Mouse (Mus musculus) heart, embryonic 10.5 days (tissue): ENCODE data around the gene Prkci. TPM values are rescaled to one million over a fixed set of nuclear protein-coding genes. Genes with fewer than 3 reads are reported as not detected.

ENCODE experiments used
- DNase-seq: peaks from one replicate; pipeline ENCODE4 v3.0.0-alpha.2; 2017; ENCODE audit warnings: low spot score
- H3K27ac ChIP-seq: fragments of 300-500 bp; sonication (generic); 2 replicates; pipeline ENCODE4 v1.5.1; 2016; ENCODE audit warnings: mild to moderate bottlenecking
- H3K27me3 ChIP-seq: fragments of 300-500 bp; sonication (generic); 2 replicates; pipeline ENCODE4 v1.6.1; 2016; ENCODE audit warnings: mild to moderate bottlenecking; ENCODE audit not compliant: poor library complexity, insufficient read depth, severe bottlenecking
- H3K36me3 ChIP-seq: fragments of 300-500 bp; sonication (generic); 2 replicates; pipeline ENCODE4 v1.6.1; 2016; ENCODE audit warnings: mild to moderate bottlenecking, moderate library complexity
- H3K4me1 ChIP-seq: fragments of 300-500 bp; sonication (generic); 2 replicates; pipeline ENCODE4 v1.6.1; 2016; ENCODE audit warnings: mild to moderate bottlenecking
- H3K4me3 ChIP-seq: fragments of 300-500 bp; sonication (generic); 2 replicates; pipeline ENCODE4 v1.5.1; 2016; ENCODE audit warnings: mild to moderate bottlenecking, moderate library complexity
- H3K9me3 ChIP-seq: fragments of 300-500 bp; sonication (generic); 2 replicates; pipeline ENCODE4 v1.6.1; 2016; ENCODE audit warnings: mild to moderate bottlenecking, moderate library complexity
- WGBS: fragments of 180-500 bp; shearing (Covaris S2); methylation state at CpG from one replicate; pipeline ENCODE4 v1.1.7; 2016; 5-methylcytosine and 5-hydroxymethylcytosine counted together
- polyA plus RNA-seq: library from polyadenylated mRNA; unstranded; fragments of >200 nt; fragmentation: Nextera tagmentation; extraction: Ambion mirVana; gene quantifications from 2 replicates; pipeline ENCODE4 v1.2.1, GENCODE M21; 2016

Gene Prkci
- polyA plus RNA-seq, 1 experiment from 2014 or later = 32.7 TPM

DNA sequence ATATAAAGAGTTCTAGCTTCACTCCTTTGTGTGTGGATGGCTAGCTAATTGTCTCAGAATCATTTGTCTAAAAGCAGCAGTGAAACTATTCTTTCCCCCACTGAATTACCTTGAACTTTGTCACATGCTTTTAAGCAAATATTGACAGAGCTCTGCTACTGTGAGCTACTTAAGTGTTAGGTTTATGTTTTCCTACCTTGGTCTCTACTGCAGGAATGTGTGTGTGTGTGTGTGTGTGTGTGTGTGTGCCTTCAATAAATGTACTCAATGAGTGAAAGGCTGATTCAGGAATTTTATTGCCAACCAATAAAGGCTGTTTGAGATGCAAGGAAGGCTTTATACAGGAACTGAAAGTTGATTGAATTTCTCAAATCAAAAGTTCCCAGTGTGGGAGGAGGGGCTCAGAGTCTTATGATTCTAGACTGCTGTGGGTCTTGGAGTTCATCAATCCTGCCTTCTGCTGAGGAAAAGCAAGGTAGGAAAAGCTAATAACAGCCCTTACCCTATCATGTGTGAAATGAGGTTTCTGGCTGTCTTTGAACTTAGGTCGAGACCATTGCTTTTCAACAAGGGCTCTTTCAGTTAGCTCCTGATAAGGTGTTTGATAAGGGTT lies 18.4 kb upstream of the Prkci start:
- no peak overlapping the region for H3K27ac ChIP-seq
- H3K4me1 ChIP-seq = no peaks in the 10 kb centered on the region
- no peak overlapping the region for H3K4me3 ChIP-seq
- no peak for DNase-seq
- no peaks in the 10 kb centered on the region for H3K9me3 ChIP-seq
- no peaks in the 10 kb centered on the region for H3K36me3 ChIP-seq
- no peaks in the 10 kb centered on the region for H3K27me3 ChIP-seq
- 21% methylated on average over 1 of the region's 1 CpGs for WGBS

DNA sequence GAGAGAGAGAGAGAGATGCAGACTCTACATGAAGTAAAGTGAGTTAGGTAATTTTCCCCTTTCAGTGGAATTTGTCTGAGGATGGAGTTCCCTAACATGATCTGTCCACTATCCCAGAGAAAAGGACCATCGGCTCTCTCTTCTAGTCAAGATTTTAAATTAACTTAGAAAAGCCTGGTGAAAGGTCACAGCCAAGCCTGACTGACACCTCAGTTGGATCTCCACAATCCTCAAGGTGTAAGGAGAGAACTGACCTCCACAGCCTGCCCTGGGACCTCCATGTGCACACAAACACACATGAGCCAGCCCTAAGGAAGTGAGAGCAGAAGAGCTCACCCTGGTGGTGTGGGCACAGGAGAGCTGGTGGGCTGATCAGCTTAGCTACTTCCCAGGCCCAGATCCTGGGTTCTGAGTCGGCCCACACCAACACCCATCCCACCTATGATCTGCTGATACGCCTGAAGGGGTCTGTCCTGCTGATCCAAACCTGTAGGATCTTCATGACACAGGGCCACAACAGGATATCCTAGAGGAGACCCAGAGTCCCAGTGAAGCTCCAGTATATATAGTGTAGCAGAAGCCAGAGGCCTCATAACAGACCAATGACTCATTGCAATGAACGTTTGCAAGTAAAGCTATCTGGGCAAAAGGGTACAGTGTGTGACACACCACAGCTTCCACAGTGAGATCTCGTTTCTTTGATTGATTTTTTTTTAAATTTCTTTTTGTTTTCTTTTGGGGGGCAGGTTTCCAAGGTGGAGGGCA lies 13.7 kb upstream of the Prkci start:
- Histone ChIP-seq H3K27me3 (no peaks in the 10 kb centered on the region), H3K36me3 (no peaks in the 10 kb centered on the region), H3K4me1 (no peaks in the 10 kb centered on the region), H3K4me3 (no peak overlapping the region), H3K9me3 (no peaks in the 10 kb centered on the region), H3K27ac (no peak overlapping the region)
- DNase-seq = no peak
- 60% methylated on average over 5 of the region's 5 CpGs for WGBS

DNA sequence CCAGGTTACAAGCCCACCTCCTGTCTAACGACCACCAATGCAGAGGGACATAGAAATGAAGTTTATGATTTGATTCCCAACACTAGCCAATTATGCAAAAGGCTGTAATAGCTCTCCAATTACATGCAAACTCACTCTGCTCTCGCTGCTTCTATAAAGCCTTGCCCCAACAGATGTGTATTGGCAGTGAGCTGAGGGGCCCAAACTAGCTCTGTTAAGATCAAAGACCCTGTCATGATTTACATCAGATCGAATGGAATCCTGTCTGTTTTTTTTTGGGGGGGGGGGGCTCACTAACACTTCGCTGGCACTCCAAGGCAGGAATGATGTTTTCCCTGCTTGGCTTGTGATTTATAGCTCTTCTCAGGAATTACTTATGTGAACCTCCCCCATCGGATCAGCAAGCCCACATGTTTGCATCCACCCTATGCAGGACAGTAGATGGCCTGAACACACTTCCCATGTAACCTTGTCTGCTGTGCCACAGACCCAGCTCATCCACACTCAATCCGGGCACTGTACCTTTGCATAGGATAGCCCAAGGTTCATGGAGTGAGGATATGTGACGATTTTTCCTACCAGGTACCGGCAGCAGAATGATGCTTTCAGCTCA lies 12.5 kb upstream of the Prkci start:
- no peak overlapping the region for H3K27ac ChIP-seq
- no peak overlapping the region for H3K4me3 ChIP-seq
- 66% methylated on average over 8 of the region's 8 CpGs for WGBS
- no peaks in the 10 kb centered on the region for H3K9me3 ChIP-seq
- H3K36me3 ChIP-seq = no peaks in the 10 kb centered on the region
- no peak for DNase-seq
- H3K4me1 ChIP-seq = no peaks in the 10 kb centered on the region
- H3K27me3 ChIP-seq = no peaks in the 10 kb centered on the region

DNA sequence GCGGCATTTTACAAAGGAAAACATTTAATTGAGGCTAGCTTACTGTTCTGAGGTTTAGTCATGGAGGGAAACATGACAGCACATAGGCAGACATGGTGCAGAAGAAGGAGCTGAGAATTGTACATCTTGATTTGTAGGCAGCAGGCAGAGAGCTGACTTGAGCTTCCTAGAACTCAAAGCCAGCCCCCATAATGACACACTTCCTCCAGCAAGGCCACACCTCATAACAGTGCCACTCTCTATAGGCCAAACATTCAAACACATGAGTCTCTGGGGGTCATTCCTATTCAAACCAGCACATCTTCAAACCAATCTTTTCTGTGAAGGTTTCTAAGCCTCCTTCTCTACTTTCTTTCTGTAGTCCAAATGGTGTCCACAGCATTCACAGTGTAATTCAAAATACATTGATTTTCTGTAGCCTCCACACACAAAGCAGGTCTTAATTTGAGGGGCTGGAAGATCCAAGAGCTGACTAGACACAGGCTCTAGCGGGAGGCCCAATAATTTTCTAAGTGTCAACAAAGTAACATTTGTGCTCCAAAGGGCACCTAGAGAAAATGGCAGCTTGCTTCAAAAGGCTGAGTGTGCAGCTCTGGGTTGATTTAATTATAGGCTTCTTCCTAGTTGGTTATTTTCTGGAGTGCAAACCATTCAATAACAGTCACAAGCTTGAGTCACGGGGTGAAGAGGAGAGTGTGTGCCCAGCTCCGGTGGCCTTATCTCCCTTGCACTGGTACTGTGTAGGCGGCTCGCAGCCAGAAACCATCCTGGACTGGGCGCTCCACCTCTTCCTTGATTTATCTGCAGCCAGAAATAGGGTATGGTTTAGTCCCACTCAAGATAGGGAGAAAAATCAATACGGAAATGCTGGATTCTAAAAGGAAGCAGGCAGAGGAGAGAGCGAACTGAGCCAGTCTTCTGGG lies 7.9 kb upstream of the Prkci start:
- H3K4me1 ChIP-seq = no peaks in the 10 kb centered on the region
- no peaks in the 10 kb centered on the region for H3K27me3 ChIP-seq
- H3K36me3 ChIP-seq = no peaks in the 10 kb centered on the region
- DNase-seq = no peak
- H3K4me3 ChIP-seq = 0 out of 2 replicates have a peak overlapping the region, but pooled peaks have one; percentile 13
- 59% methylated on average over 9 of the region's 9 CpGs for WGBS
- H3K9me3 ChIP-seq = no peaks in the 10 kb centered on the region
- H3K27ac ChIP-seq = no peak overlapping the region

- no peaks in the 10 kb centered on the region for H3K36me3 ChIP-seq
- WGBS = 73% methylated on average over 7 of the region's 7 CpGs
- no peak for DNase-seq
Observed at GRCm38 (mm10) chr3:30992161-30992560, 3.4 kb upstream of the Prkci start.

GRCm38 (mm10) chr3:30993066-30993573 lies 2.4 kb upstream of the Prkci start:
- Histone ChIP-seq H3K4me3 (no peak overlapping the region), H3K9me3 (no peaks in the 10 kb centered on the region), H3K36me3 (no peaks in the 10 kb centered on the region)

More at GRCm38 (mm10) chr3:30992161-30992560, 3.4 kb upstream of the Prkci start:
- H3K27ac ChIP-seq = no peak overlapping the region
- no peaks in the 10 kb centered on the region for H3K9me3 ChIP-seq
- H3K4me3 ChIP-seq = no peak overlapping the region
- peaks cover 5% of the 10 kb centered on the region for H3K4me1 ChIP-seq
- H3K27me3 ChIP-seq = no peaks in the 10 kb centered on the region

GRCm38 (mm10) chr3:30994859-30995258 lies 688 bp upstream of the Prkci start:
- WGBS = 23% methylated on average over 6 of the region's 6 CpGs
- Histone ChIP-seq H3K9me3 (no peaks in the 10 kb centered on the region), H3K36me3 (no peaks in the 10 kb centered on the region), H3K27me3 (no peaks in the 10 kb centered on the region), H3K4me3 (peak overlapping the region; percentile 97), H3K4me1 (peaks cover 18% of the 10 kb centered on the region), H3K27ac (peak overlapping the region; percentile 98)
- DNase-seq = no peak

More at GRCm38 (mm10) chr3:30993066-30993573, 2.4 kb upstream of the Prkci start:
- H3K4me1 ChIP-seq = peaks cover 10% of the 10 kb centered on the region
- no peak overlapping the region for H3K27ac ChIP-seq
- no peaks in the 10 kb centered on the region for H3K27me3 ChIP-seq
- DNase-seq = no peak

DNA sequence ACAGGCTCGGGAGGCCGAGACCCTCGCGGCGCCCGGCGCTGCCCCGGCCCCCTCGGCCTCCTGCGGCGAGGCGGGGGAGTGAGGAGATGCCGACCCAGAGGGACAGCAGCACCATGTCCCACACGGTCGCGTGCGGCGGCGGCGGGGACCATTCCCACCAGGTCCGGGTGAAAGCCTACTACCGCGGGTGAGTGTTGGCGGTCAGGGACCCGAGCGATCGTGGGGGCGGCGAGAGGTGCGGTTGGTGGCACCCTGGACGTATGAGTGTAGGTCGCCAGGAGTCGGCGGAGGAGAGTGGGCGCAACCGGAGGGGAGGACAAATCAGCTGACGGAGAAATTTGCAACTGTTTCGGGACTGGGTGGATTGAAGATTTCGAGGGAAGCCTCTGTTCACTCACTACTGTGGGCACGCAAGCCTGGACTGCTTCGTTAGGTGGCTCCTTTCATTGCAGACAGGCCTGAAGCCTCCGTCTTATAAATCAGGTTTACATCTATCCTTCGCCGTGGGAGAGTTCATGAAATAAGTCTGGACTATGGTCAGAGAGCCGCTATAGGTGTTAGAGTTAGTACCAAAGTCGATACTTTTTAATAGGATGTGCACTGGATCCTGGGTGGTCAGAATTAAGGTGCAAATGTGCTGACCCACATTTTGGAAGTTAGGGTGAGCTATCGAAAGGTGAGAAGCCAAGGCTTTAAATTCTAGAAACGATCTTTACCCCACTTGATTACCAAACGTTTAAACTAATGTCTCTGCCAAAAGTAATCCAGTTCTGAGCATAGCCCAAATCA lies 546 bp downstream of the Prkci start:
- H3K27ac ChIP-seq = peak overlapping the region; percentile 98
- H3K9me3 ChIP-seq = no peaks in the 10 kb centered on the region
- H3K4me3 ChIP-seq = peak overlapping the region; percentile 97
- WGBS = under 1% methylated on average over 49 of the region's 49 CpGs
- H3K4me1 ChIP-seq = peaks cover 24% of the 10 kb centered on the region
- DNase-seq = no peak
- no peaks in the 10 kb centered on the region for H3K27me3 ChIP-seq
- H3K36me3 ChIP-seq = no peaks in the 10 kb centered on the region

DNA sequence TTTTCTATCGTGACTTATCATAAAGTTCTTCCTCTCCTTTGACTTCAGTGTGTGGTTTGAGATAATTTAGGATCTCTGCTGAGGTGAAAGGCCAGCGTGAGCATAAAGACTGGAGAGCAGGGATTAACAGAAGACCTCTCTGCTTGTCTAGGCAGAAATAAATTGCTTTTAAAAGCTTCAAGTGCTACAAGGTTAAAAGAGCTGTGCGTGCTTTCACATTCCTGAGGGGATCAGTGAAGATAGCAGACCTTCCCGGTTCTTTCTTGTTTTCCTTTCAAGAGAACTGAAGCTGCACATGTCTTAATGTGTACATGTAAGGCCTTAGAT lies 1.1 kb downstream of the Prkci start:
- H3K36me3 ChIP-seq = no peaks in the 10 kb centered on the region
- no peaks in the 10 kb centered on the region for H3K9me3 ChIP-seq
- no peak for DNase-seq
- WGBS = 2% methylated on average over 4 of the region's 4 CpGs
- peaks cover 28% of the 10 kb centered on the region for H3K4me1 ChIP-seq
- H3K4me3 ChIP-seq = peak overlapping the region; percentile 97
- H3K27me3 ChIP-seq = no peaks in the 10 kb centered on the region
- 0 out of 2 replicates have a peak overlapping the region, but pooled peaks have one; percentile 98 for H3K27ac ChIP-seq

DNA sequence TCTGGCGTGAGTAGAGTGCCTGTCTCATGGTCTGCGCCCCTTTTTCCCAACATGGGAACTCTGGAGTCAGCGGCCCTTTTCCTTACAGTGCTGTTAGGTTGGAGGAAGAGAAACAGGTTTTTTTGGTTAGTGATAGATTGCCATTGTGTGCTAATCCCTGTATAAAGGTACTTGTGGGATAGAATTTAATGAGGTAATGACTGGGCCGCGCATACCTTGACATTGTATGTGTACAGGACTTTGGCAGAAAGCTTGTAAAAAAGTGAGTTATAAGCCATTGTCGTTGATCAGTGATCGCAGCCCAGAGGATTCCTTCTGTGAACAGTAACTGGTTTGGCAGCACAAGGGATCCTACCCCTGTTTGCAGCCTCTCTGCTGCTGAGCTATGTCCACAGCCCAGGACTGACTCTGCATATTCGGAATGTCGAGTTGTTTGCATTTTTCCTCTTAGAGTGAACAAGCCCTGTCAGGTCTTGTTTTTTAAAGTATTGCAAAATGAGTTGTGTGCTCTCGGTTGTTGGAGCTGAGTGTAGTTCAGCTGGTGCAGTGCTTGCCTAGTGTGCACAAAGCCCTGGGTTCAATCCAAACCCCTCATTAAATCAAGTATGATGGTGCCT lies 4.0 kb downstream of the Prkci start:
- peaks cover 9% of the 10 kb centered on the region; the same call in 1 of the 2 replicates for H3K36me3 ChIP-seq
- H3K4me1 ChIP-seq = peaks cover 28% of the 10 kb centered on the region
- WGBS = 68% methylated on average over 10 of the region's 10 CpGs
- H3K9me3 ChIP-seq = no peaks in the 10 kb centered on the region
- no peak for DNase-seq
- H3K27ac ChIP-seq = peak overlapping the region; percentile 69
- no peaks in the 10 kb centered on the region for H3K27me3 ChIP-seq
- no peak overlapping the region for H3K4me3 ChIP-seq

DNA sequence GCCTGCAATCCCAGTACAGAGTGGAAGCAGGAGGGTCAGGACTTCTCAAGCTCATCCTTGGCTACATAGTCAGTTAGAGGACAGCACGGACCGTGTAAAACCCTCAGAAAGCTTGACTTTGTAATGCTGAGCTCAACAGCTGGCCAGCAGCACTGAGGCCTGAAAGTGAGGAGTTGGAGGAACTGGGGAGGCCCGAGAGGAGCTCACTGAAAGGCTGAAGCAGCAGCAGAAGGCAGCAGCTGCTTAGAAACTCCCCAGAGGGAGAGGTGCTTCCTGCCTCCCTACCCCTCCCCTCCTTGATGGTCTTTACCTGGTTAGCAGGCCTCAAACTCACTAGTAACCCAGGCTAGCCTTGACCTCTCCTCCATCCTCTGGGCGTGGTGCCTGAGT lies 4.5 kb downstream of the Prkci start:
- WGBS = 46% methylated on average over 4 of the region's 4 CpGs
- DNase-seq = no peak

More for the DNA sequence above, 4.5 kb downstream of the Prkci start:
- Histone ChIP-seq H3K27me3 (no peaks in the 10 kb centered on the region), H3K36me3 (peaks cover 9% of the 10 kb centered on the region; the same call in 1 of the 2 replicates), H3K27ac (peak overlapping the region; percentile 69), H3K4me3 (no peak overlapping the region), H3K4me1 (peaks cover 28% of the 10 kb centered on the region), H3K9me3 (no peaks in the 10 kb centered on the region)
